Mouse (Mus musculus): ENCODE measurements around the gene Mipol1.
A peak's percentile ranks its signal among the peaks of the same experiment; 100 is the strongest.
"Not testable (repeated sequence)": the region's sequence is repeated elsewhere in the genome, so short reads cannot be mapped to it uniquely, and the experiment has no call there.

Mipol1 gene

GRCm38 (mm10) chr12:57230192-57230706, at the start of gene Mipol1, which contains the start of gene Prps1l3:
Gene Mipol1 (plus strand): TSS chr12:57230427.
Gene Prps1l3 (plus strand): TSS chr12:57230412.
- DNase-seq (ENCODE audit: low spot score in 2 of 2) = peak; percentile 80 to 81

- DNase-seq (ENCODE audit: low spot score in 2 of 2) = no peak
These were observed 45.7 kb upstream of the Mipol1 start for GRCm38 (mm10) chr12:57184401-57185147.

- no peak for DNase-seq (ENCODE audit: low spot score in 2 of 2)
These were observed 44.8 kb upstream of the Mipol1 start for GRCm38 (mm10) chr12:57185475-57185874.

- DNase-seq (ENCODE audit: low spot score in 2 of 2) = no peak
These were observed 44.1 kb upstream of the Mipol1 start for GRCm38 (mm10) chr12:57186126-57186525.

GRCm38 (mm10) chr12:57187032-57187431, 43.2 kb upstream of the Mipol1 start:
- DNase-seq (ENCODE audit: low spot score in 2 of 2) = no peak

GRCm38 (mm10) chr12:57194609-57195008, 35.6 kb upstream of the Mipol1 start:
- no peak for DNase-seq (ENCODE audit: low spot score in 2 of 2)

GRCm38 (mm10) chr12:57196286-57196607, 34.0 kb upstream of the Mipol1 start:
- no peak for DNase-seq (ENCODE audit: low spot score in 2 of 2)

GRCm38 (mm10) chr12:57196608-57197362, 33.4 kb upstream of the Mipol1 start:
- peak in 1 of 2 experiments; percentile 62 for DNase-seq (ENCODE audit: low spot score in 2 of 2)

GRCm38 (mm10) chr12:57197363-57198026, 32.7 kb upstream of the Mipol1 start, which contains the start of gene Slc25a21:
Gene Slc25a21 (minus strand): TSS chr12:57197472.
- no peak for DNase-seq (ENCODE audit: low spot score in 2 of 2)

GRCm38 (mm10) chr12:57198269-57198668, 32.0 kb upstream of the Mipol1 start:
- DNase-seq (ENCODE audit: low spot score in 2 of 2) = no peak

GRCm38 (mm10) chr12:57199427-57199826, 30.8 kb upstream of the Mipol1 start:
- DNase-seq (ENCODE audit: low spot score in 2 of 2) = no peak

- DNase-seq (ENCODE audit: low spot score in 2 of 2) = no peak
These were observed 28.3 kb upstream of the Mipol1 start for GRCm38 (mm10) chr12:57201901-57202300.

GRCm38 (mm10) chr12:57204276-57204851, 25.9 kb upstream of the Mipol1 start:
- DNase-seq (ENCODE audit: low spot score in 2 of 2) = no peak

GRCm38 (mm10) chr12:57211353-57212311, 18.6 kb upstream of the Mipol1 start:
- DNase-seq (ENCODE audit: low spot score in 2 of 2) = peak in 1 of 2 experiments; percentile 31

GRCm38 (mm10) chr12:57212463-57212862, 17.8 kb upstream of the Mipol1 start:
- DNase-seq (ENCODE audit: low spot score in 2 of 2) = not testable (repeated sequence)

- DNase-seq (ENCODE audit: low spot score in 2 of 2) = no peak
These were observed 3.8 kb upstream of the Mipol1 start for GRCm38 (mm10) chr12:57226411-57226810.

- DNase-seq (ENCODE audit: low spot score in 2 of 2) = no peak
These were observed 2.5 kb upstream of the Mipol1 start for GRCm38 (mm10) chr12:57227776-57228175.

GRCm38 (mm10) chr12:57229703-57230102, 524 bp upstream of the Mipol1 start:
- no peak for DNase-seq (ENCODE audit: low spot score in 2 of 2)

GRCm38 (mm10) chr12:57231085-57231875, 1.1 kb downstream of the Mipol1 start:
- no peak for DNase-seq (ENCODE audit: low spot score in 2 of 2)

GRCm38 (mm10) chr12:57233386-57233785, 3.2 kb downstream of the Mipol1 start:
- DNase-seq (ENCODE audit: low spot score in 2 of 2) = no peak

Data from urinary bladder, postnatal 4 days (tissue).